Mouse (Mus musculus) hindbrain, embryonic 16.5 days (tissue): ENCODE results near the gene Sar1b. TPM values are rescaled to one million over a fixed set of nuclear protein-coding genes. Genes with fewer than 3 reads are reported as not detected.
"Not testable (repeated sequence)": the region's sequence is repeated elsewhere in the genome, so short reads cannot be mapped to it uniquely, and the experiment has no call there.

ENCODE experiments used
- ATAC-seq: fragments of 200-750 bp; cut with Nextera tagmentation; 2 replicates; pipeline ENCODE4 v1.8.0; 2017; ENCODE audit warnings: moderate TSS enrichment, moderate library complexity
- H3K27ac ChIP-seq: fragments of 300-500 bp; sonication (generic); 2 replicates; pipeline ENCODE4 v1.5.1; 2014; ENCODE audit warnings: low read depth, mild to moderate bottlenecking, control low read depth, low read length, moderate library complexity
- H3K27me3 ChIP-seq: fragments of 300-500 bp; sonication (generic); replicated peaks from 2 replicates; pipeline ENCODE4 v1.6.1; 2014; ENCODE audit warnings: low read length; ENCODE audit not compliant: control insufficient read depth, insufficient read depth
- H3K36me3 ChIP-seq: fragments of 300-500 bp; sonication (generic); 2 replicates; pipeline ENCODE4 v1.6.1; 2014; ENCODE audit warnings: mild to moderate bottlenecking, low read length, moderate library complexity, mixed read lengths; ENCODE audit not compliant: control insufficient read depth, insufficient read depth
- H3K4me1 ChIP-seq: fragments of 300-500 bp; sonication (generic); 2 replicates; pipeline ENCODE4 v1.6.1; 2014; ENCODE audit warnings: low read depth, low read length; ENCODE audit not compliant: control insufficient read depth, insufficient read depth
- H3K4me2 ChIP-seq: fragments of 300-500 bp; sonication (generic); 2 replicates; pipeline ENCODE4 v1.6.1; 2014; ENCODE audit warnings: mild to moderate bottlenecking, low read length, control low read depth, moderate library complexity
- H3K4me3 ChIP-seq: fragments of 300-500 bp; sonication (generic); 2 replicates; pipeline ENCODE4 v1.5.1; 2014; ENCODE audit warnings: mild to moderate bottlenecking, low read length, control low read depth, moderate library complexity
- H3K9ac ChIP-seq: fragments of 300-500 bp; sonication (generic); 2 replicates; pipeline ENCODE4 v1.6.1; 2014; ENCODE audit warnings: low read depth, mild to moderate bottlenecking, control low read depth, low read length, moderate library complexity
- H3K9me3 ChIP-seq: fragments of 300-500 bp; sonication (generic); 2 replicates; pipeline ENCODE4 v1.6.1; 2014; ENCODE audit warnings: mild to moderate bottlenecking, low read length, moderate library complexity; ENCODE audit not compliant: control insufficient read depth
- WGBS: fragments of 180-500 bp; shearing (Covaris S2); extraction: QIAGEN DNeasy Blood & Tissue Kit; methylation state at CpG from one replicate; pipeline ENCODE4 v1.1.7; 2014; 5-methylcytosine and 5-hydroxymethylcytosine counted together
- polyA plus RNA-seq: library from polyadenylated mRNA; unstranded; fragments of >200 nt; fragmentation: Nextera tagmentation; extraction: Ambion mirVana; gene quantifications from 2 replicates; pipeline ENCODE4 v1.2.1, GENCODE M21; 2015

Sar1b gene
- polyA plus RNA-seq, 1 experiment from 2014 or later: 222 TPM

DNA sequence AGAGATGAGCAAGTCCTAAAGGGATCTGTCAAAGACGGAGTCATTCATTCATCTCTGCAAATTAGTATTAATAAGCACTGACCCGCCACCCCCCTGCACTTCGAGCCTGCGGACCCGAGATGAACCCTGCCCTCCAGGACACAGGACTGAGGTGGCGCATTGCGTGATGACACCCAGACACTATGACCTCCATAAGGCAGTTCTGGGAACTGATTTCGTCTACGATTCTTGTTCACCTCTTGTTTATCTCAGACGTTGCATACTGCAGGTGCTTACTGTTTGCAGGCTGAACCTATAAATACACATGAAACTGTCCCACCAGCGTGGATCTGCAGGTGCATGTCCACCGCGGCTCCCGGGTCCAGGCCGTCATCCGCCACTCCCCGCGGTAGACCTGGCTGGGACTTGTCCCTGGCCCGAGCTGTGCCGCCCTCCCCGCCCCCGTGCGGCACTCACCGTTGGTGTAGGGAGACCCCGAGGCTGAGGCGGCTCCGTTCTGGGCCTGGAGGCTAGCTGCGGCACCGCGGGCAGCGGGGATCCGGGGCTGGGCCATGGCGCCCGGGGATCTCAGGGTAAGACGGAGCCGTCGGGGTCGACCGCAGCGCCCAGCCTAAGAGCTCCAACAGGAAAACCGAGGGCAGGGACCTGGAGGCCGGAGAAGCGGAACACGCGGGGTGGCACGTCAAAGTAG lies 7.7 kb upstream of the Sar1b start:
- Histone ChIP-seq H3K9ac (peak overlapping the region; percentile 96), H3K27me3 (peaks cover 3% of the 10 kb centered on the region; the same call in 1 of the 2 replicates), H3K4me2 (peak overlapping the region; percentile 92), H3K27ac (peak overlapping the region; percentile 84), H3K36me3 (no peaks in the 10 kb centered on the region), H3K4me1 (peaks cover 25% of the 10 kb centered on the region), H3K9me3 (no peaks in the 10 kb centered on the region), H3K4me3 (peak overlapping the region; percentile 100)
- ATAC-seq: peak; percentile 76
- under 1% methylated on average over 45 of the region's 46 CpGs for WGBS

DNA sequence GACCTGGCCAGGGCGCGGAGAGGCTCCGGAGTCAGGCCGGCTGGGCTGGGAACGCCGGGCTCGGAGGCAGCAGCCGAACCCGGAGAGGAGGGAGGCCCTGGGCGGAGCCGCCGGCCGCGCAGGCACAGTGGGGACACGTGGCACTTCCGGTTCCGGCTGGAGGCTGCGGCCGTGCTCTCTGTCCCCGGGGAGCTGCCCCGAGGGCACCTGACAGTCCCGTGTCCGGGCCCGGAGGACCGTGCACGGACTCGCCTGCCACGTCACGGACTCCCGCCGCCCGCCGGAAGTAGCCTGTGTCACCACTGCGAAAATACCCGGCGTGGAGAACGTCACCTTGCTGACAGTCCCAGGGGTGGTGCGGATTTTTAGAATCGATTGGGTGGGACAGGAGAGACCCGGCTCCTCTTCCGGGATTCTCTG lies 7.1 kb upstream of the Sar1b start:
- Histone ChIP-seq H3K27me3 (peaks cover 3% of the 10 kb centered on the region; the same call in 1 of the 2 replicates), H3K27ac (peak overlapping the region; percentile 84), H3K36me3 (no peaks in the 10 kb centered on the region), H3K9me3 (no peaks in the 10 kb centered on the region), H3K9ac (peak overlapping the region; percentile 96), H3K4me1 (peaks cover 25% of the 10 kb centered on the region), H3K4me2 (peak overlapping the region; percentile 92), H3K4me3 (peak overlapping the region; percentile 100)
- peak; percentile 97 for ATAC-seq
- WGBS: under 1% methylated on average over 33 of the region's 41 CpGs

DNA sequence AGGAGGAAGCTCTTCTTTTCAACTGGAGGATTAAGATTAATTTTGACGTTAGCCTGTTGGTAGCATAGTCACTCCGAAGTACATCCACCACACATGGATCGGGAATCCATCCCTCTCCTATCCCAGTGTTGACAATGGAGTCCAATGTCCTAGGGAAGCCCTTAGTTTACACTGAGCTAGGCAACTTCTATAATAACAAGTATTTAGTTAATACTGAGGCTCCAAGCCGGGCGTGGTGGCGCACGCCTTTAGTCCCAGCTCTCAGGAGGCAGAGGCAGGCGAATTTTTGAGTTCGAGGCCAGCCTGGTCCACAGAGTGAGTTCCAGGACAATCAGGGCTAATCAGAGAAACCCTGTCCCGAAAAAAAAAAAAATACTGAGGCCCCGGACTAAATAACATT lies 6.5 kb upstream of the Sar1b start:
- Histone ChIP-seq H3K4me2 (peak overlapping the region; percentile 92), H3K9ac (peak overlapping the region; percentile 96), H3K27ac (peak overlapping the region; percentile 84; the same call in 1 of the 2 replicates), H3K27me3 (peaks cover 3% of the 10 kb centered on the region; the same call in 1 of the 2 replicates), H3K36me3 (no peaks in the 10 kb centered on the region), H3K4me3 (peak overlapping the region; percentile 100), H3K4me1 (peaks cover 25% of the 10 kb centered on the region), H3K9me3 (no peaks in the 10 kb centered on the region)
- 75% methylated on average over 11 of the region's 11 CpGs for WGBS
- no peak for ATAC-seq

GRCm38 (mm10) chr11:51757625-51758024 lies 5.9 kb upstream of the Sar1b start:
- H3K27ac ChIP-seq: no peak overlapping the region
- WGBS: 95% methylated on average over 5 of the region's 5 CpGs
- no peak overlapping the region for H3K4me2 ChIP-seq
- H3K4me3 ChIP-seq: no peak overlapping the region
- no peak overlapping the region for H3K9ac ChIP-seq
- peaks cover 3% of the 10 kb centered on the region; the same call in 1 of the 2 replicates for H3K27me3 ChIP-seq
- no peaks in the 10 kb centered on the region for H3K9me3 ChIP-seq
- H3K4me1 ChIP-seq: peaks cover 25% of the 10 kb centered on the region
- ATAC-seq: no peak
- H3K36me3 ChIP-seq: no peaks in the 10 kb centered on the region

GRCm38 (mm10) chr11:51758207-51758606 lies 5.3 kb upstream of the Sar1b start:
- not testable (repeated sequence) for ATAC-seq, H3K4me2 ChIP-seq, H3K36me3 ChIP-seq, H3K4me3 ChIP-seq, H3K9ac ChIP-seq, H3K27me3 ChIP-seq, H3K9me3 ChIP-seq, H3K27ac ChIP-seq
- 90% methylated on average over 5 of the region's 5 CpGs for WGBS
- H3K4me1 ChIP-seq: peaks cover 29% of the 10 kb centered on the region

DNA sequence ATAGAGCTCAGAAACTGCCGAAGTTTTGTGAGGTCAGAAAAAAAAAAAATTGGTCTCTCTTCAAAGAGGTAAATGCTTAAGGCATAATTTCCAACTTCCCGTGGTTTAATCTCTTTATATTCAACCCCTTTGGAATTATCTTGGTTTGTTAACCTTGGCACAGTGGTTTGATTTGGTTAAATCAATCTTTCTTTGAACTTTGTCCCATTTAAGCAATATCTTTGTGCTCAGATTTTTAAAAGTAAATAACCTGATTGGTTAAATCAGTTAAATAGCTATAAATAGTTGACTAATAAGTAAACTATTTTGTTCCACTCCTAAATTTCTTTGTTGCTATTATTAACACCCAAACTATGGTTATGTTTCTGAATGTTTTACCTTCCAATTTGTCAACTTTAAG lies 4.2 kb upstream of the Sar1b start:
- H3K4me3 ChIP-seq: no peak overlapping the region
- no peak for ATAC-seq
- H3K4me2 ChIP-seq: no peak overlapping the region
- peaks cover 3% of the 10 kb centered on the region; the same call in 1 of the 2 replicates for H3K27me3 ChIP-seq
- H3K9me3 ChIP-seq: no peaks in the 10 kb centered on the region
- no peaks in the 10 kb centered on the region for H3K36me3 ChIP-seq
- no peak overlapping the region for H3K27ac ChIP-seq
- WGBS: 88% methylated on average over 2 of the region's 2 CpGs
- H3K4me1 ChIP-seq: peaks cover 25% of the 10 kb centered on the region
- H3K9ac ChIP-seq: no peak overlapping the region

DNA sequence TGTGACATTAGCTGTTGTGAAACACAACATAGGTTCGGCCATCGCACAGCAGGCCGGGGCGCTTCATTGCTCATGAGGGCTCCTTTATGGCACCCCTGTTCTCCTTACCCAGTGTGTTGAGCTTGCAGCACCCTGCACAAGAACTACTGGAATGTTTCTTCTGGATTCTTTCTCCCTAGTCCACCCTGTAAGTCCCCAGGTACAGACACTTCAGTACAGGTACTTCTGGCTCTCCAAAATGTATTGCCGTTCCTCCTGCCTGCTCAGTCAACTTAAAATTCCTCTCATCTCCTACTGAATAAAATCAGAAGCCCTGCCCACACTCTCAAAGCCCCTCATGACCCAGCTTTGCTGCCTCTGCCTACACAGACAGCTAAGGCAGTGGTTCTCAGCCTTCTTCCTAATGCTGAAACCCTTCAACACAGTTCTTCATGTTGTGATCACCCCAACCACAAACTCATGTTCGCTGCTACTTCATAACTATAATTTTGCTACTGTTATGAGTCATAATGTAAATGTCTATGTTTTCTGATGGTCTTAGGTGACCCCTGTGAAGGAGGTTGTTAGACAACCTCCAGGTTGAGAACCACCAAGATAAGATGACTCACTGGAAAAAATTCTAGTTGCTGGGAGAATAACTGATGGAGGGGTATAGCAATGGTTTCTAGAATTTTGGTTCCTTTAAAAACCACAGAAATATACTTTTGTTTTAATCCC lies 3.4 kb upstream of the Sar1b start:
- Histone ChIP-seq H3K4me3 (no peak overlapping the region), H3K27ac (no peak overlapping the region), H3K9me3 (no peaks in the 10 kb centered on the region), H3K4me1 (peaks cover 25% of the 10 kb centered on the region), H3K27me3 (peaks cover 3% of the 10 kb centered on the region; the same call in 1 of the 2 replicates), H3K36me3 (no peaks in the 10 kb centered on the region), H3K9ac (no peak overlapping the region), H3K4me2 (no peak overlapping the region)
- 91% methylated on average over 6 of the region's 6 CpGs for WGBS
- ATAC-seq: no peak

GRCm38 (mm10) chr11:51761241-51761640 lies 2.2 kb upstream of the Sar1b start:
- Histone ChIP-seq H3K9ac (no peak overlapping the region), H3K4me3 (no peak overlapping the region), H3K27ac (no peak overlapping the region), H3K4me2 (no peak overlapping the region), H3K9me3 (no peaks in the 10 kb centered on the region), H3K4me1 (peaks cover 22% of the 10 kb centered on the region), H3K36me3 (no peaks in the 10 kb centered on the region), H3K27me3 (peaks cover 3% of the 10 kb centered on the region; the same call in 1 of the 2 replicates)
- WGBS: 79% methylated on average over 5 of the region's 5 CpGs
- no peak for ATAC-seq

DNA sequence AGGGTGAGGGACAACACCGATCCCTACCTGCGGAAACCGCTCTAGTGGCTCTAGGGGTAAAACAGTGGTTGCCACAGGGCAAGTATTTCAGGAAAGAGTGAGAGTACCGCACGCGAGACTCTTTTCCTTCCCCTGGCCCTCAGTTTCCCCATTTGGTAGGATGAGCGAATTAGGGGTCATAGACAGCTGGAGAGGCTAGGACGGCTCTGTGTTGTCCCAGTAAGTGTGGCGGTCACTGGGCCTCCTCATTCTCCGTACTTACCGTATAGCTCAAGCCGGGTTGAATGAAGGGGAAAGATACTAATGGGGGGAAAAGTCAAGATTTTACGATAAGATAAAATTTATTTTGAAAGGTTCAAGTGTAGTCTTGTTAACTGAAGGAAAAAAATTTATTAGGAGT lies 468 bp downstream of the Sar1b start:
- Histone ChIP-seq H3K4me2 (peak overlapping the region; percentile 94), H3K27me3 (peaks cover 3% of the 10 kb centered on the region; the same call in 1 of the 2 replicates), H3K4me1 (peaks cover 16% of the 10 kb centered on the region), H3K9ac (peak overlapping the region; percentile 93), H3K9me3 (no peaks in the 10 kb centered on the region), H3K27ac (peak overlapping the region; percentile 64; the same call in 1 of the 2 replicates), H3K4me3 (peak overlapping the region; percentile 93), H3K36me3 (no peaks in the 10 kb centered on the region)
- 0 out of 2 replicates have a peak, but pooled peaks have one; percentile 21 for ATAC-seq
- 7% methylated on average over 13 of the region's 13 CpGs for WGBS
